Mouse (Mus musculus): ENCODE measurements at regions not wholly inside any gene's neighbourhood (a gene's known extent, or its start where the extent isn't known, plus 50 kb on each side); places are given as distances from the start of the nearest gene placed in this dataset.

DNA sequence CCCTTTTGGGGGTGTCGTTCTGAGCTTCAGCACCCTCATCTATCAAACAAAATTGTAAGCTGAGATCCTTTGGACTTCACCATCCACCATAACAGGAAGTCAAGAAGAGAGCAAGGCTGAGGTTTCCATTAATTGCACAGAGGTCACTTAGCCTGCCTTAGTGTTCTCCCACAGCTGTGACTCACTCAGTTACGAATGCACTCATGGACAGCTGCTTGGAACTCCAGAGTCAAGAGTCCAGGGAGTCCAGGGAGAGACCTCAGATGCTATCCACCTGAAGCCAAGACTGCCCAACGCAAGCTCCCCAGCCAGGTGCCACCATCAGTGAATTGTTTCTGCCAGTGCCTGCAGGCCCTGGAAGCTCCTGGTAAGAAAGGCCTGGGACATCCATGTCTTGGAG, 259.8 kb downstream of the Tcf7l2 start:
- Histone ChIP-seq H3K9me3 (ENCODE audit: control insufficient read depth, low read length) (no peaks in the 10 kb centered on the region), H3K4me3 (ENCODE audit: low read depth, low read length) (no peak overlapping the region), H3K9ac (ENCODE audit: low read length) (no peak overlapping the region), H3K27me3 (ENCODE audit: control insufficient read depth, insufficient read depth, low read length) (no peaks in the 10 kb centered on the region), H3K4me1 (replicated peaks; ENCODE audit: control insufficient read depth, insufficient read depth) (no peaks in the 10 kb centered on the region), H3K36me3 (ENCODE audit: control insufficient read depth, insufficient read depth, low read length) (no peaks in the 10 kb centered on the region), H3K4me2 (replicated peaks; ENCODE audit: low read depth) (no peak overlapping the region), H3K27ac (replicated peaks) (no peak overlapping the region)
- 74% methylated on average over 3 of the region's 3 CpGs for WGBS
- ATAC-seq (ENCODE audit: low FRiP score, low TSS enrichment) (no peak), DNase-seq (ENCODE audit: low spot score) (no peak)
- TF ChIP-seq EP300 (optimal IDR thresholded peaks at IDR 0.05) (no peak), CTCF (IDR thresholded peaks at IDR 0.05; ENCODE audit: low read depth) (no peak)

DNA sequence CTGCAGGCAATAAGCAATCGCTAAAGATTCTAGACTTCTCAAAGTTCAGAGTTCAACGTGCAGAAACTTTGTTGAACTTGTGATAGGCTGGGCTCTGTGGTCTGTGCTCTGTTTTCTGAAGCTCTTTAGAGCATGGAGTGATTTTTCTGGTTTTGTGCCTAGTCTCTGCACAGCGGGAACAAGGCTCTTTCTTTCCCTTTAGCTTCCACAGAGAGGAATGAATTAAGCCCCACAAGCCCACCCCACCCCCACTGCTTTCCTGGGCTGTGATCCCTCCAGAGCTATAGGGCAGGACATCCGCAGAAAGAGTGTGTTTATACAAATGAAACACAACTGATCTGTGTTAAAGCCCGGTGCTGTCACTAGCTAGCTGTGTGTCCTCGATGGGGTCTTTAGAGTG, 264.3 kb downstream of the Tcf7l2 start:
- WGBS: 31% methylated on average over 6 of the region's 6 CpGs
- Histone ChIP-seq H3K4me2 (replicated peaks; ENCODE audit: low read depth) (no peak overlapping the region), H3K36me3 (ENCODE audit: control insufficient read depth, insufficient read depth, low read length) (no peaks in the 10 kb centered on the region), H3K9ac (ENCODE audit: low read length) (no peak overlapping the region), H3K9me3 (ENCODE audit: control insufficient read depth, low read length) (no peaks in the 10 kb centered on the region), H3K4me3 (ENCODE audit: low read depth, low read length) (no peak overlapping the region), H3K27ac (replicated peaks) (no peak overlapping the region), H3K27me3 (ENCODE audit: control insufficient read depth, insufficient read depth, low read length) (no peaks in the 10 kb centered on the region), H3K4me1 (replicated peaks; ENCODE audit: control insufficient read depth, insufficient read depth) (no peaks in the 10 kb centered on the region)
- no peak for TF ChIP-seq CTCF (IDR thresholded peaks at IDR 0.05; ENCODE audit: low read depth)
- no peak for TF ChIP-seq EP300 (optimal IDR thresholded peaks at IDR 0.05)
- DNase-seq (ENCODE audit: low spot score) (no peak), ATAC-seq (ENCODE audit: low FRiP score, low TSS enrichment) (no peak)

DNA sequence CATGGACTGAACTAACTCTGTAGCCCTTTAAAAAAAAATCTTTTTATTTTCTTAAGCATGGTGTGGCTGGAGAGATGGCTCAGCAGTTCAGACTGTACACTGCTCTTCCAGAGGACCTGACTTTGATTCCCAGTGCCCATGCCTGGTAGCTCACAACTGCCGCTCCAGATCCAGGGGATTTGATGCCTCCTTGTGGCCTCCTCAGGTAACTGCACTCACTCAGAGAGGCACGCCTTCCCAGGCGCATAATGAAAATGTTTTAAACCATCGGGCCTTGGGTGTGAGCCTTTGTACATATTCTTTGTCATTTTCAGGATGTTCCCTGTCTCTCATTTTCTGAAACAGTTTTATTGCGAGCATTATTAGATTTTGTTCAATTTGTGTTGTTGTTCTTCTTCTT, 265.8 kb downstream of the Tcf7l2 start:
- Histone ChIP-seq H3K4me3 (ENCODE audit: low read depth, low read length) (no peak overlapping the region), H3K36me3 (ENCODE audit: control insufficient read depth, insufficient read depth, low read length) (no peaks in the 10 kb centered on the region), H3K4me1 (replicated peaks; ENCODE audit: control insufficient read depth, insufficient read depth) (no peaks in the 10 kb centered on the region), H3K27ac (replicated peaks) (no peak overlapping the region), H3K4me2 (replicated peaks; ENCODE audit: low read depth) (no peak overlapping the region), H3K9ac (ENCODE audit: low read length) (no peak overlapping the region), H3K9me3 (ENCODE audit: control insufficient read depth, low read length) (no peaks in the 10 kb centered on the region), H3K27me3 (ENCODE audit: control insufficient read depth, insufficient read depth, low read length) (no peaks in the 10 kb centered on the region)
- TF ChIP-seq CTCF (IDR thresholded peaks at IDR 0.05; ENCODE audit: low read depth): peak; percentile 34
- no peak for TF ChIP-seq EP300 (optimal IDR thresholded peaks at IDR 0.05)
- ATAC-seq (ENCODE audit: low FRiP score, low TSS enrichment) (no peak), DNase-seq (ENCODE audit: low spot score) (no peak)
- WGBS: 98% methylated on average over 5 of the region's 5 CpGs

DNA sequence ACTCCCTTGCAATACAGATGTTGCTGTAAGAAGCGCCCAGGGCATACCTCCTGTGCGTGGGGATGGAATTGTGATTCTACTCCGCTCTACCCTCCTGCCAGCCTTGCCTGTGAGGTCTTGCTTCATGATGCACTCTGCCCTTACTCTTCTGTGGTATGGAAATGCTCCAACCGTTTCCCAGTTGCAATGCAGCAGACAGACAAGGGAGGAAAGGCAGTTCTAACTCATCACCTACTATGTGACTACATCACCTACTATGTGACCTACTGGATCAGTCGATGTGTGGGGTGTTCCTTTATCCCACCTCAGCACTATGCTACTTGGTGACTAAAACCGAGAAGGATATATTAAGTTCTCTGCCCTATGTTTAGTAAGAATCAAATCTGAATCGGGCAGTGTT, 269.1 kb downstream of the Tcf7l2 start:
- 87% methylated on average over 7 of the region's 7 CpGs for WGBS
- H3K27me3 ChIP-seq (ENCODE audit: control insufficient read depth, insufficient read depth, low read length): no peaks in the 10 kb centered on the region
- H3K27ac ChIP-seq (replicated peaks): no peak overlapping the region
- no peak overlapping the region for H3K9ac ChIP-seq (ENCODE audit: low read length)
- ATAC-seq (ENCODE audit: low FRiP score, low TSS enrichment) (no peak), DNase-seq (ENCODE audit: low spot score) (no peak)
- H3K4me1 ChIP-seq (replicated peaks; ENCODE audit: control insufficient read depth, insufficient read depth): no peaks in the 10 kb centered on the region
- H3K36me3 ChIP-seq (ENCODE audit: control insufficient read depth, insufficient read depth, low read length): no peaks in the 10 kb centered on the region
- H3K9me3 ChIP-seq (ENCODE audit: control insufficient read depth, low read length): no peaks in the 10 kb centered on the region
- no peak overlapping the region for H3K4me3 ChIP-seq (ENCODE audit: low read depth, low read length)
- TF ChIP-seq EP300 (optimal IDR thresholded peaks at IDR 0.05): no peak
- TF ChIP-seq CTCF (IDR thresholded peaks at IDR 0.05; ENCODE audit: low read depth): no peak
- no peak overlapping the region for H3K4me2 ChIP-seq (replicated peaks; ENCODE audit: low read depth)

DNA sequence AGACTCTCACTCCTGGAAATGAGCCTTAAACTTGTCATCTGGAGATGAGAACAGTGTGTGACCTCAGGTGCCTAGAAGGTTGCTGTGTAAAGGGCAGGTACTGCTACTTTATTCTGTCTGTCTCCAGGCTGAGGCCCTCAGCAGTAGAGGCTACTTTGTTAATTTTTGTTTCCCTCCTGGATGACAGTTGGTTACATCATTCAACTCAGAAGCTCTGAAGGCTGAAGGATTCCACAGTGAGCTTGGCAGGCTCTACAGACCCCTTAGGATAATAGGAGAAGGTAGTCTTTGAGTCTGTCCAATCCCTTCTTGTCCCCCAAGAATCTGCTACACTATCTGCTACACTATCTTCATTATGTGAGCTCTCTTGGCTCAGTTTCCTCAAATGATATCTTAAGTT, 269.7 kb downstream of the Tcf7l2 start:
- TF ChIP-seq CTCF (IDR thresholded peaks at IDR 0.05; ENCODE audit: low read depth) (no peak), EP300 (optimal IDR thresholded peaks at IDR 0.05) (no peak)
- Histone ChIP-seq H3K4me2 (replicated peaks; ENCODE audit: low read depth) (no peak overlapping the region), H3K9ac (ENCODE audit: low read length) (no peak overlapping the region), H3K4me1 (replicated peaks; ENCODE audit: control insufficient read depth, insufficient read depth) (no peaks in the 10 kb centered on the region), H3K36me3 (ENCODE audit: control insufficient read depth, insufficient read depth, low read length) (no peaks in the 10 kb centered on the region), H3K9me3 (ENCODE audit: control insufficient read depth, low read length) (no peaks in the 10 kb centered on the region), H3K4me3 (ENCODE audit: low read depth, low read length) (no peak overlapping the region), H3K27ac (replicated peaks) (no peak overlapping the region), H3K27me3 (ENCODE audit: control insufficient read depth, insufficient read depth, low read length) (no peaks in the 10 kb centered on the region)
- ATAC-seq (ENCODE audit: low FRiP score, low TSS enrichment): no peak
- no peak for DNase-seq (ENCODE audit: low spot score)

DNA sequence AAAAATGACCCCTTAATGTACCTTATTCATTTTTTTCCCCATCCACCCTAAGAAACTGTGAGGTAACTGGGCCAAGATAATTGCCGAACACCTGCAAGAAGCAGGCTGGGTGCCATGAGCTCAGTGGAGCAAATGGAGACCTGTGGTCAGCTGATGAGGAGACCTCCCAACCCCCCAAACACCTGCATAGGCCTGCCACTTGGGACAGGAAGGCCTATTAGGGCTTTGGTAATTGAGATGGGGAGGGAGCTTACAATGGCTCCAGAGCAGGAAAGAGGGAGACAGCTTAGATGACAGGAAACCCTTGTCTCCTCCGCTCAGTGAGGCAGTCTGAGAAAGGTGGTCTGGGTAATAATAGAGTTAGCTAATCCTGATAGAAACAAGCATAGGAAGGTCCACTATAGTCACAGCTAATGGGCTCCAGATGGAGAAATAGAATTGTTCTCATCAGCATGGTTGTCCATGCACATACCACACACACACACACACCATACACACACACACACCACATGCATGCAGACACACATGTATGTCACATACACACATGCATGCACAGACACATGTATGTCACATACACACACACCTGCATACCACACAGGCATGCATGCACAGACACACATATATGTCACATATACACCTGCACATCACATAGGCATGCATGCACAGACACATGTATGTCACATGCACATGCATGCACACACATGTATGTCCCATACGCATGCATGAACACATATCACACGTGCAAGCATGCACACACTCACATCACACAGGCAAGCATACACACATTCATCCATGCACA, 270.2 kb upstream of the Habp2 start:
- no peaks in the 10 kb centered on the region for H3K9me3 ChIP-seq (ENCODE audit: control insufficient read depth, low read length)
- ATAC-seq (ENCODE audit: low FRiP score, low TSS enrichment): no peak
- TF ChIP-seq EP300 (optimal IDR thresholded peaks at IDR 0.05) (no peak), CTCF (IDR thresholded peaks at IDR 0.05; ENCODE audit: low read depth) (no peak)
- no peak for DNase-seq (ENCODE audit: low spot score)
- no peaks in the 10 kb centered on the region for H3K4me1 ChIP-seq (replicated peaks; ENCODE audit: control insufficient read depth, insufficient read depth)
- H3K27me3 ChIP-seq (ENCODE audit: control insufficient read depth, insufficient read depth, low read length): no peaks in the 10 kb centered on the region
- H3K36me3 ChIP-seq (ENCODE audit: control insufficient read depth, insufficient read depth, low read length): no peaks in the 10 kb centered on the region
- no peak overlapping the region for H3K9ac ChIP-seq (ENCODE audit: low read length)
- WGBS: 88% methylated on average over 4 of the region's 4 CpGs
- H3K27ac ChIP-seq (replicated peaks): no peak overlapping the region
- no peak overlapping the region for H3K4me2 ChIP-seq (replicated peaks; ENCODE audit: low read depth)
- H3K4me3 ChIP-seq (ENCODE audit: low read depth, low read length): no peak overlapping the region

Data from stomach, postnatal 0 days (tissue).